Mouse (Mus musculus) CD4-positive, CD25-positive, alpha-beta regulatory T cell, adult 9 weeks (primary cell): ENCODE measurements around the gene Ubqln3. TPM values are rescaled to one million over a fixed set of nuclear protein-coding genes. Genes with fewer than 3 reads are reported as not detected.

ENCODE experiments used
- polyA plus RNA-seq: library from polyadenylated mRNA; unstranded; fragments of 100-300 nt; shearing (Covaris generic); gene quantifications from one replicate; pipeline ENCODE4 v1.2.1, GENCODE M21; 2017

The Ubqln3 gene
- polyA plus RNA-seq = not detected

DNA sequence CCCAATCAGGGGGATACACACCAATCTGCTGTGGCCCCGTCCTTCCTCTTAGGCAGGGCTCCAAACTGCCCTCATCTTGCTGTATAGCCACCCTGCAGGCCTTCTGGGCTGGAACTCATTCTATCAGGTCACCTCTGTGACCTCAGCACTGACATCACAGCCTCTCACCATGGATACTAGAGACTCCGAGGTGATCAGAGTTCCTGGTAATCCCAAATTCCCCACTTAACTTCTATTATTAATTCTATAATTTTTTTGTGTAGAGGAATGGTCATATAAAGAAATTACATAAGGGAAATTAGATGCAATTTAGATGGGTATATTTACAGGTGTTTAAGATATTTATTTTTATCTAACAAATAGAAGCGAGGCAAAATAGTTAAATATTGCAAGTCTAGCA is at the start of gene Ubqln3:
Gene Ubqln3, minus strand, starts transcription at position 101 of the 400 bp plus-strand sequence.

DNA sequence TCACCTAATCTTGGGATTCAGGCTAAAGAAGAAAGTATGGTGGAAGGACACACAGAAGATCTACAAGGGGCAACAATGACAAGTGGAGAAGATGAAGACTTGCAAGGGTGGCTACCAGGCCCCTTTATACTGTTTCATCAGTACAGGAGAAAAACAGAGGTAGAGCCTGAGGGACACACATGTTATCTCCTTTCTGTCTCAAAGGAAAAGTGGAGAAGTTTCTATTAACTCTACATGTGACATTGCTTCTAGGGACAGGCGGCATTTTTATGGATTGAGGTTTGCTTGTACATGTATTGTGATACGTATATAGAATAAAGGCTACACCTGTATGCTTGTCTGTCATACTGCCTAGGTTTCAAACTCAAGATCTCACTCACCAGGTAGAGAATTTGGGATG is 40.2 kb upstream of the Ubqln3 start, which contains the start of gene Olfr648:
Gene Olfr648, minus strand, starts transcription at position 101 of the 400 bp plus-strand sequence.

DNA sequence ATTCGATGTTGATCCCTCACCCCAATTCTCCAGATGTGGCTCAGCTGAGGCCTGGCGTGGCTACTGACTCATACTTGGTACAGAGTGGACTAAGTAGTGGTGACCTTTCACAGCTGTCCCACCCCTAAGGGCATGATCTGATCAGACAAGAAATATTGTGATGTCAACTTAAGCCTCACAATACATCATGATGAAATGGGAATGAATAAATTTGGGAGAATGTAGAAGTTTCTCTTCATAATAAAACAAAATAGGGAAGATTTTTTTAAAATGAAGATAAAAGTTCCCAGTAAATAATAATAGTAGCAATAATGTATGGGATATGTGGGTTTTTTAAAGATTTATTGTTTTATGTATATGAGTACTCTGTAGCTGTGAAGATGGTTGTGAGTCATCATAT is 7.4 kb upstream of the Ubqln3 start, which contains the start of gene Ubqlnl:
Gene Ubqlnl, minus strand, starts transcription at position 101 of the 400 bp plus-strand sequence.

DNA sequence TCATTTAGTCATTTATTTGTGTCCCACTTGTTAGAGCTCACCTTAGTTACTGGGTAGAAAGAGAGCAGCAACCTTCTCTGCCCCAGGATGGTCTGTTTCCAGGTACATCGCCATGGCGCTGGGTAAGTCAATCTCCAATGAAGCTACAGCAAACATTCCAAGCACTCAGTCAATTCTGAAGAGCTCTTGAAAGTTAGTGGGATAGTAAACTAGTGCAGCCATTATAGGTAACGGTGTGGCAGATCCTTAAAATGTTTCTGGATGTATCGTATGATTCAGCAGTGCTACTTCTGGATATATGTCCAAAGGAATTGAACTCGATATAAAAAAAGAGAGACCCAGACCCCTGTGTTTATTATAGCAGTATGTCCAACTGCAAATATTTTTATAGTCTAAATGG is 5.8 kb downstream of the Ubqln3 start, which contains the start of gene Olfr643:
Gene Olfr643, minus strand, starts transcription at position 101 of the 400 bp plus-strand sequence.

DNA sequence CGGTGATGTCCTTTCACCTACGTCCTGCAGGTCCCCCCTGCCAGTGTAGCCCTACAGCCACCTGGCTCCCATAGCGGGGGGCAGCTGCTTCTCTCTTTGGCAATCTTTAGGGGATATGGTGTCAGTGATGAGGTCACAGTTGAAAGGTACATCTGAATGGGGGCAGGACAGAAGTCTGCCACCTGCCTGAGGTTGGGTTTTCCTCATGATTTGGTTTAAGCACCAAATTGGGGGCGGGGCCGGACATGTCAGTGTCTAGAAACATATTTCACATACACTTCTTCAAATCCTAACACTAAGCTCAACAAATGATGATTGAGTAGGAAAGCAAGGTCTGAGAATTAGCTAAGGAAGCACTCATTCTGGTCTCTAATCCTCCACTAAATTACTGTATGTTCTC is 13.4 kb downstream of the Ubqln3 start, which contains the start of gene Ubqln5:
Gene Ubqln5, minus strand, starts transcription at position 101 of the 400 bp plus-strand sequence.

DNA sequence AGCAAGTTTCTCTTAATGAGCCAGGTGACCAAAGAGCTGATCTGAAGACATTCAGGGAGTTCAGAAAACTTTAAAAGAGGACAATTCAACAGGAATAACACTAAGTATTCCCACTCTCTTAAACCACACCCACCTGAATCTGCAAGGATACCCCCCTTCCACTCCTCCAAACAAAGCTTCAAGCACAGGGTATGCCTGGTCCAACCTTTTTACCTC is 38.4 kb downstream of the Ubqln3 start, which contains the start of gene Olfr646:
Gene Olfr646, plus strand, starts transcription at position 117 of the 216 bp plus-strand sequence.

Other genes with a start within 250 kb of the Ubqln3 start
- gene Olfr64, start 248.8 kb downstream of the Ubqln3 start, polyA plus RNA-seq = not detected
- not detected for gene Olfr65, start 239.8 kb downstream of the Ubqln3 start, polyA plus RNA-seq
- not detected for gene Olfr631, start 214.5 kb downstream of the Ubqln3 start, polyA plus RNA-seq
- not detected for gene Olfr632, start 208.9 kb downstream of the Ubqln3 start, polyA plus RNA-seq
- not detected for gene Olfr633, start 198.8 kb downstream of the Ubqln3 start, polyA plus RNA-seq
- gene Olfr635, start 172.1 kb downstream of the Ubqln3 start, polyA plus RNA-seq = 0.04 TPM
- gene Olfr638, start 144.5 kb downstream of the Ubqln3 start, polyA plus RNA-seq = not detected
- not detected for gene Olfr639, start 126.0 kb downstream of the Ubqln3 start, polyA plus RNA-seq
- not detected for gene Olfr640, start 117.7 kb downstream of the Ubqln3 start, polyA plus RNA-seq
- gene Olfr641, start 107.8 kb downstream of the Ubqln3 start, polyA plus RNA-seq = not detected
- 0.06 TPM for gene Olfr642, start 90.6 kb downstream of the Ubqln3 start, polyA plus RNA-seq
- gene 4930516K23Rik, start 81.8 kb downstream of the Ubqln3 start, polyA plus RNA-seq = not detected
- gene Olfr644, start 71.4 kb downstream of the Ubqln3 start, polyA plus RNA-seq = not detected
- not detected for gene Olfr645, start 57.8 kb downstream of the Ubqln3 start, polyA plus RNA-seq
- not detected for gene Olfr646, start 38.4 kb downstream of the Ubqln3 start, polyA plus RNA-seq
- not detected for gene Ubqln5, start 13.5 kb downstream of the Ubqln3 start, polyA plus RNA-seq
- gene Olfr643, start 5.9 kb downstream of the Ubqln3 start, polyA plus RNA-seq = not detected
- not detected for gene Ubqlnl, start 7.3 kb upstream of the Ubqln3 start, polyA plus RNA-seq
- not detected for gene Olfm5, start 21.6 kb upstream of the Ubqln3 start, polyA plus RNA-seq
- 0.26 TPM for gene Olfr648, start 40.1 kb upstream of the Ubqln3 start, polyA plus RNA-seq
- not detected for gene Olfr649, start 52.7 kb upstream of the Ubqln3 start, polyA plus RNA-seq
- 1.7 TPM for gene Trim6, start 75.5 kb upstream of the Ubqln3 start, polyA plus RNA-seq
- 63.8 TPM for gene Trim34a, start 101.2 kb upstream of the Ubqln3 start, polyA plus RNA-seq
- gene Trim5, start 144.8 kb upstream of the Ubqln3 start, polyA plus RNA-seq = 34.1 TPM
- 163 TPM for gene Trim12a, start 172.2 kb upstream of the Ubqln3 start, polyA plus RNA-seq
- gene Trim34b, start 186.2 kb upstream of the Ubqln3 start, polyA plus RNA-seq = 1.3 TPM
- 25.5 TPM for gene Trim12c, start 210.1 kb upstream of the Ubqln3 start, polyA plus RNA-seq
- gene Trim30b, start 226.6 kb upstream of the Ubqln3 start, polyA plus RNA-seq = 1.5 TPM